Mouse (Mus musculus): ENCODE data around the gene Inpp5a.

- TF ChIP-seq ZC3H11A (IDR thresholded peaks at IDR 0.05; ENCODE audit: borderline replicate concordance, low read depth, low read length), result no peak
- no peak for TF ChIP-seq HCFC1 (IDR thresholded peaks at IDR 0.05; ENCODE audit: borderline replicate concordance, insufficient read depth, low read length)
Measured at GRCm38 (mm10) chr7:139508938-139509337, 120.0 kb downstream of the Inpp5a start.

All from ES-E14 (cell line).